Mouse (Mus musculus) cerebellum, postnatal 4 days (tissue): ENCODE results near the gene Arel1.
A peak's percentile ranks its signal among the peaks of the same experiment; 100 is the strongest.

Experiments
- DNase-seq, 2 experiments: peaks; one replicate each; pipeline ENCODE4 v3.0.0; 2022; ENCODE audit warnings: low spot score in 2 of 2, mixed read lengths in 1 of 2

Gene Arel1

GRCm38 (mm10) chr12:84907627-84908480 lies 62.8 kb downstream of the Arel1 start:
- DNase-seq: peak in 1 of 2 experiments; percentile 75

GRCm38 (mm10) chr12:84907024-84907626 lies 63.6 kb downstream of the Arel1 start:
- DNase-seq: peak in 1 of 2 experiments; percentile 16

GRCm38 (mm10) chr12:84904399-84904798 lies 66.3 kb downstream of the Arel1 start:
- DNase-seq: no peak

GRCm38 (mm10) chr12:84900317-84900716 lies 70.4 kb downstream of the Arel1 start:
- no peak for DNase-seq

- DNase-seq: no peak
Measured at GRCm38 (mm10) chr12:84897322-84897721, 73.4 kb downstream of the Arel1 start.

- DNase-seq: no peak
Measured at GRCm38 (mm10) chr12:84896235-84896634, 74.5 kb downstream of the Arel1 start.

GRCm38 (mm10) chr12:84893648-84894628 lies 76.8 kb downstream of the Arel1 start:
- no peak for DNase-seq

GRCm38 (mm10) chr12:84890289-84890688 lies 80.4 kb downstream of the Arel1 start:
- no peak for DNase-seq

GRCm38 (mm10) chr12:84885107-84885876 lies 85.4 kb downstream of the Arel1 start:
- no peak for DNase-seq

GRCm38 (mm10) chr12:84884423-84885076 lies 86.2 kb downstream of the Arel1 start:
- DNase-seq: no peak

- no peak for DNase-seq
Measured at GRCm38 (mm10) chr12:84882796-84883195, 87.9 kb downstream of the Arel1 start.

- peak in 1 of 2 experiments; percentile 52 for DNase-seq
Measured at GRCm38 (mm10) chr12:84880091-84880490, 90.6 kb downstream of the Arel1 start.

GRCm38 (mm10) chr12:84876481-84877121 lies 94.1 kb downstream of the Arel1 start, which contains the start of gene Ltbp2:
Gene Ltbp2, minus strand, starts transcription at chr12:84876532.
- peak; percentile 58 to 85 for DNase-seq

GRCm38 (mm10) chr12:84875761-84876480 lies 94.8 kb downstream of the Arel1 start:
- DNase-seq: peak in 1 of 2 experiments; percentile 16

- no peak for DNase-seq
Measured at GRCm38 (mm10) chr12:84873434-84873833, 97.3 kb downstream of the Arel1 start.

- DNase-seq: no peak
Measured at GRCm38 (mm10) chr12:84872310-84872709, 98.4 kb downstream of the Arel1 start.
